Mouse (Mus musculus): ENCODE data around the gene Olfr963.

Gene Olfr963

GRCm38 (mm10) chr9:39666905-39667304, at the start of gene Olfr963:
Gene Olfr963, plus strand, starts transcription at chr9:39667205.
- no peak for DNase-seq (ENCODE audit: low read depth)

GRCm38 (mm10) chr9:39621073-39621472, 45.9 kb upstream of the Olfr963 start, which contains the start of gene Olfr960:
Gene Olfr960, plus strand, starts transcription at chr9:39621373.
- no peak for DNase-seq (ENCODE audit: low read depth)

DNA sequence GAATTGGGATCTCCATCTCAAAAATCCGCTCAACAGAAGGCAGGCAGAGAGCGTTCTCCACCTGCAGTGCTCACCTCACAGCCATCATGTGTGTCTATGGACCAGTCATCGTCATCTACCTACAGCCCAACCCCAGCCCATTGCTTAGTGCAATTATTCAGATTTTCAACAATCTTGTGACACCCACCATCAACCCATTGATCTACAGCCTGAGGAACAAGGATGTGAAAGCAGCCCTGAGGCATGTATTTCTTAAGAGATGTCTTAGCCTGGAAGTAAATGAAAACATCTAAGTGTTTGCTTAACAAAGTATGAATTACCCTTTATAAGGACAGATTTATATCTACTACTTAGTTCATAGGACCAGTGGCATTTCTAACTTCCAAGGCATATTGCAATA, 43.2 kb upstream of the Olfr963 start:
- no peak for DNase-seq (ENCODE audit: low read depth)

DNA sequence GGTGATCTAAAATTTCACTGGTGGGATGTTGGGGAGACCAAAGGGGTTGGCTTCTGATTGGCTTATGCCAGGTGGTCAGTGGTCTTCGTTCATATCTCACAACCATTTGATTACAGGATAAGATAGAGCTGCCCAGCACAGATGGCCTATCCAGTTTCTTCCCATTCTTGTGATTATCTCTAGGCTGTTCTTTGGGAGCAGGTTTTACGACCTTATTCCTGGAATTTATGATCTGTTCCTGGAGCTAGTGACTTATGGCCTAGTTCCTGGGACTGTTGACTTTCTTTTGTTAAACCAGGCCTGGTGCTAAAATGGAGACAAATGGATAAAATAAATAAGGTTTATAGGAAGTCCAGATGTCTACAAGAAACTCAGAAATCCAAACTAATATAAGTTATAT, 42.3 kb upstream of the Olfr963 start:
- DNase-seq (ENCODE audit: low read depth) = no peak

DNA sequence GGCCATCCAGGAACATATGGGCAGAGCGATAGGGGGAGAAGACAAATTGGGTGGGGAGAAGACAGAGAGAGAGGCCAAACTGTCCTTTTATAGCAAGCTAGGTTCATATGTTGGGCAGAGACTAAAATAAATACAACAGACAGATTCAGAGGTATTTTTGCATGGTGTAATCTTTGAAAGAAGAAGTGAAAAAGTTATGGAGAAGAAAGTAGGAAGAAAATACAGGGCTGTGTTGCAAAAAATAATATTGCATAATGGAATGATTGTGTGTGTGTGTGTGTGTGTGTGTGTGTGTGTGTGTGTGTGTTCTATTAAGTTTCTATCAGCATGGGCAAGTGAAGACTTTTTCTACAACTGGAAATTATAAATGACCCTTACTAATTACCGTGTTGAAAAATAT, 37.9 kb upstream of the Olfr963 start:
- no peak for DNase-seq (ENCODE audit: low read depth)

DNA sequence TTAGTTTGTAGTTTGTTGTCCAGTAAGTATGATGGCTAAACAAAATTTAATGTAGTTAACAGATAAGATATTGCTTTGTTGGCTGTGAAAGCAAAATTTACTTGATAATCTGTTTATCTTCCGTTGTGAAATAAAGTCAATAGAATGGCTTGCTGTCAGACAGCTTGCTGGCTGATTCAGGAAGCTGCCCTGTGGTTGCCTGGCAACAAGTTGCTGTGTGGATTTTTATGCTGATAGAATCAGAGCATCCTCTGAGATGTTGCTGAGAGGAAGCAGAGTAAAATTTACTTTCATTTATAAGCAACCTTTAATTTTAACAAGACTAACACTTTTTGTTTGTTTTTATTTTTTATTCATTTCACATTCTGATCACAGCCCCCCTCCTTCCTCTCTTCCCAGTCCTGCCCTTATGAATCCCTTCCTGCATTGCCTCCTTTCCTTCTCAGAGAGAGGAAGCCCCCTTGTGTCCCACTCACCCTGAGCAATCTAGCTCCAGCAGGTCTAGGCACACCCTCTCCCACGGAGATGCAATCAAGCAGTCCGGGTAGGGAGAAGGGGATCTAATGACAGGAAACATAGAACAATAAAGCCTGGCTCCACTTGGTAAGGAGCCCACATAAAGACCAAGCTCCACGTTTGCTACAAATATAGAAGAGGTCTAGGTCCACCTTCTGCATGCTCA, 33.0 kb upstream of the Olfr963 start:
- peak; percentile 3 for DNase-seq (ENCODE audit: low read depth)

DNA sequence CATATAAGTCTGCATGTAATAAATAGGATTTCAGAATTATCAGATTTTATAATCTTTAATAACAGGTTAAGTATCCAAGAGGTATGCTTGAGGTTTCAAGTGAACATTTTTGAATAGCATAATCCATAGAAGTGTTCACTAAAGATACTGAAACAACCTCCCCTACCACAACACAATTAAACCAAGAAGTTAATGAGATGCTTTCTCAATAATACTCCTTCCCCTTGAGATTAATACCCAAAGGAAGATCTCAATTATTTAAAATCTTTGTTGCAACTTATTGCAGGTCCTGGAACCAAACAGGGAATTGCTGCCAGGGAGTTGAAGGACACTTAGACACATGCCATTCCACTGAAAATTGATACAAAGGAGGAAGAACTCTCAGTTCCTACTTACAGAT, 22.2 kb upstream of the Olfr963 start, which contains the start of gene Olfr961:
Gene Olfr961, plus strand, starts transcription at position 301 of the 400 bp plus-strand sequence.
- no peak for DNase-seq (ENCODE audit: low read depth)

- no peak for DNase-seq (ENCODE audit: low read depth)
These were observed 19.6 kb upstream of the Olfr963 start for GRCm38 (mm10) chr9:39647382-39647781.

GRCm38 (mm10) chr9:39654756-39655396, 12.1 kb upstream of the Olfr963 start:
- no peak for DNase-seq (ENCODE audit: low read depth)

DNA sequence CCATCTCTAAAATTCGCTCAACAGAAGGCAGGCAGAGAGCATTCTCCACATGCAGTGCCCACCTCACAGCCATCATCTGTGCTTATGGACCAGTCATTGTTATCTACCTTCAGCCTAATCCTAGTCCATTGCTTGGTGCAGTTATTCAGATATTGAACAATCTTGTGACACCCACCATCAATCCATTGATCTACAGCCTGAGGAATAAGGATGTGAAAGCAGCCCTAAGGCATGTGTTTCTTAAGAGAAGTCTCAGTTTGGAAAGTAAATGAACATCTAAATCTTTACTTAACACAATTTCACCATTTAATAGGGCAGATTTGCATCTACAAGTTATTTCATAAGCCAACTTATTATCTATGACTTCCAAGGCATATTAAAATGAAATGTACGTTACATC, 2.7 kb downstream of the Olfr963 start:
- no peak for DNase-seq (ENCODE audit: low read depth)

- DNase-seq (ENCODE audit: low read depth) = no peak
These were observed 7.8 kb downstream of the Olfr963 start for GRCm38 (mm10) chr9:39674820-39675219.

- no peak for DNase-seq (ENCODE audit: low read depth)
These were observed 11.6 kb downstream of the Olfr963 start for GRCm38 (mm10) chr9:39678557-39678956.

DNA sequence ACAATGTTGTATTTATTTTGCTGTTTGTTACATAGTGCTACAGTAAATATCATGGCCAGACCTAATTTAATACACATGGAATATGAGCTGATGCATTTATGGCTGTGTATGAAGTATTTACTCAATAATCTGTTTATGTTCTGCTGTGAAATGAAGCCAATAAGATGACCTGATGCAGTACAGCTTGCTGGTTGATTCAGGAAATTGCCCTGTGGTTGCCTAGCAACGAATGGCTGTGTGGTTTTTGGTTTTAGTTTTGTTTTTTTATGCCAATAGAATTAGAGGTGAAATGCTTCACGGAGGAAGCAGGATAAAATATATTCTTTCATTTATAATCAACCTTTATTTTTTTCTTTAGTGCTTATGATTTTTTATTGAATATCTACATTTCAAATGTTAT, 12.3 kb downstream of the Olfr963 start:
- peak; percentile 24 for DNase-seq (ENCODE audit: low read depth)

DNA sequence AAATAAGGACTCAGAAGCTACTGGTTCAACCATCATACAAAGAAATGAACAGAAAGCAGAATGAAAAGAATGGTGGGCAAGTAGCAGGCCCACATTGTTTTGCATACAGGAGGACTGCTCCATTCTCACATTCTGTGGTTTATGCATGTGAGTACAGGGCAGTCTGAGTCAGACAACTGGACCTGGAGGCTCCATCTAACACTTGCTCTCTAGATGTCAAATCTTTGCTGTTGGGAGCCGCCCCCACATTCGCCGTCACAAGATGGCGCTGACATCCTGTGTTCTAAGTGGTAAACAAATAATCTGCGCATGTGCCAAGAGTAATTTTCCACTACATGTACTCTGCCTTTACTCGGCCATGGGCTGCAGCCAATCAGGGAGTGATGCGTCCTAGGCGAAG, 34.1 kb downstream of the Olfr963 start:
- DNase-seq (ENCODE audit: low read depth) = peak; percentile 27

- no peak for DNase-seq (ENCODE audit: low read depth)
These were observed 40.0 kb downstream of the Olfr963 start, which contains the start of gene Olfr149 for GRCm38 (mm10) chr9:39707017-39707416. Gene Olfr149, minus strand, starts transcription at chr9:39707117.

- no peak for DNase-seq (ENCODE audit: low read depth)
These were observed 42.0 kb downstream of the Olfr963 start for GRCm38 (mm10) chr9:39708958-39709357.

GRCm38 (mm10) chr9:39711053-39711452, 44.0 kb downstream of the Olfr963 start, which contains the start of gene Olfr965:
Gene Olfr965, plus strand, starts transcription at chr9:39711353.
- DNase-seq (ENCODE audit: low read depth) = no peak

Data from 416B (cell line).